Mouse (Mus musculus): Measurements from ENCODE around the gene Tbxas1. TPM values are rescaled to one million over a fixed set of nuclear protein-coding genes. Genes with fewer than 3 reads are reported as not detected.

Gene Tbxas1
- polyA plus RNA-seq, 1 experiment from 2014 or later = 1.7 TPM

DNA sequence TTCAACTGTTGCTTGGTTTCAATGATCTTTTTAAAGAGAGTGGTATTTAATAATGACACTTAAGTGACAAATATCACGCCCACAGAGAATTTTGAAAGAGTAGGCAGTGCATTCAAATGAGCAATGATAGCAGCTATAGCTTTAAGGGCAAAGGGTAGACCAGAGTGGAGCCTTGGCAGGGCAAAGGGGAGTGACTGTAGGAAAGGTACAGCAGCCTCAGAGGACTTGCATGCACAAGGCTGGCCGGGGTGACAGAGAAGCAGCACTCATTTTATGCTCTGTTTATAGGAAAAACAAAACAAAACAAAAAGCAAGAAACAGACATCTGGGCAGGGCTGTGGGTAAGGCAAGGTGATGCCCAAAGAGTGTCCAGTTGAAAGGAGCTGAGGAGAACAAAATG, 6.3 kb downstream of the Tbxas1 start:
- Histone ChIP-seq H3K36me3 (no peaks in the 10 kb centered on the region), H3K27me3 (no peaks in the 10 kb centered on the region), H3K4me1 (peaks cover 8% of the 10 kb centered on the region), H3K4me3 (no peak overlapping the region), H3K4me2 (replicated peaks) (no peak overlapping the region), H3K9ac (no peak overlapping the region), H3K9me3 (replicated peaks) (no peaks in the 10 kb centered on the region), H3K27ac (no peak overlapping the region)
- no peak for ATAC-seq (ENCODE audit: low FRiP score)
- 80% methylated on average over 2 of the region's 2 CpGs for WGBS

DNA sequence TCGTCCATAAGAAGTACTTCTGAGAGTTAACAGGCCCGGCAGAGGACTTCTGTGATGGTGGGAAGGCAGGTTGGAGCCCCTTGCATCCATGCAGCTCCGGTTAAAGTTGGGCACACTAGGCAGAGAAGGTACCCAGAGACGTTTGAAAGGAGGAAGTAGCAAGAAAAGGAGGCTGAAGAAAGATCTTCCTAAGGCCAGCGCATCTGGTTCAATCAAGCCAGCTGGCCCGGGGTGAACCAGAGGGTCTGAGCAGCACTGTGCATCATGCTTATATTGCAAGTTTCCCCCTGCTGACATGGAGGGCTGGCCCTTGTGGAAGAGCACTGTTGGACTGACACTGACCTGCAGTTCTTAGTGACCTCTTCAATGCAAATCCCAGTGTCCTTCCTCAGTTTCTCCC, 6.8 kb downstream of the Tbxas1 start:
- Histone ChIP-seq H3K27me3 (no peaks in the 10 kb centered on the region), H3K4me3 (no peak overlapping the region), H3K36me3 (no peaks in the 10 kb centered on the region), H3K9me3 (replicated peaks) (no peaks in the 10 kb centered on the region), H3K27ac (no peak overlapping the region), H3K4me2 (replicated peaks) (no peak overlapping the region), H3K4me1 (peaks cover 4% of the 10 kb centered on the region), H3K9ac (no peak overlapping the region)
- WGBS = 73% methylated on average over 6 of the region's 6 CpGs
- no peak for ATAC-seq (ENCODE audit: low FRiP score)

DNA sequence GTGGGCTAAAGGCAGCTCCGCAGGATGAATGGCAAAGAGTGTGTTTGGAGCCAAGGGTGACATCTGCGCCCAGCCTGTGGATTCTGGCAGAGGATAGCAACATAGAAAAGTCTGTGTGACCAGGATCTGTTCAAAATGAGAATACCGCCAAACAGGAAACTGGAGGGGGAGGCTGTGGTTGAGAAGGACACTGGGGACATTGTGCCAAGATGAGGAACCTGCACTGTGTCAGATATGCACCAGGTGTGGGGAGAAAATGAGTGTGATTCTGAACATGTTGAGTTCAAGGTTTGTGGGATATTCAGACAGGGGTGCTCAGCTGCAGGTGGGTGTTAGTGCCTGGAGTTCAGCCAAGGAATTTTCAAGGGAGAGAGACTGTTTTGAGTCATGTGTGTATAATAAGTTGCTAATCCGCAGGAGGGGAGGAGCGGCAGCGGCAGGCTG, 7.5 kb downstream of the Tbxas1 start:
- Histone ChIP-seq H3K4me1 (no peaks in the 10 kb centered on the region), H3K9me3 (replicated peaks) (no peaks in the 10 kb centered on the region), H3K27me3 (no peaks in the 10 kb centered on the region), H3K4me2 (replicated peaks) (no peak overlapping the region), H3K27ac (no peak overlapping the region), H3K36me3 (no peaks in the 10 kb centered on the region), H3K4me3 (no peak overlapping the region), H3K9ac (no peak overlapping the region)
- WGBS = 65% methylated on average over 6 of the region's 6 CpGs
- ATAC-seq (ENCODE audit: low FRiP score) = no peak

DNA sequence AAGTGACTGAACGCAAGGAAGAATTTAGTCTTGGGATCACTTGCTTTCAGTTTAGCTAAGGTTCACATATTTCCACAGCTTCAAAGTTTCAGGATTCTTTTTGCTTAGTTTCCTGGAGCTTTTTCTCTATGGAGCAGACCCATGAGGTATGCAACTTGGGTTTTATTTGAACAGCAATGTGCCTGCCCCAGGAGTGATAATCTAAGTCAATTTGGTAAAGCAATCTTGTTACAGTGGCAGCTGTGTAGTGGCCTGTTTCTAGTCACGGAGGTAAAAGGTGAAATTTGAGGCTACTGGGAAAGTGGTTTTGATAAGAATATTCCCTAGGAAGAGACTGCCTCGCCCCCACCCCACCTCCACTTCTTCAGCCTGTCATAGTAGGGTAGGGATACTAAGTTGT, 9.3 kb downstream of the Tbxas1 start:
- Histone ChIP-seq H3K4me1 (no peaks in the 10 kb centered on the region), H3K27me3 (no peaks in the 10 kb centered on the region), H3K9me3 (replicated peaks) (no peaks in the 10 kb centered on the region), H3K36me3 (no peaks in the 10 kb centered on the region), H3K4me3 (no peak overlapping the region), H3K27ac (no peak overlapping the region), H3K9ac (no peak overlapping the region), H3K4me2 (replicated peaks) (no peak overlapping the region)
- WGBS = 76% methylated on average over 3 of the region's 3 CpGs
- ATAC-seq (ENCODE audit: low FRiP score) = no peak

DNA sequence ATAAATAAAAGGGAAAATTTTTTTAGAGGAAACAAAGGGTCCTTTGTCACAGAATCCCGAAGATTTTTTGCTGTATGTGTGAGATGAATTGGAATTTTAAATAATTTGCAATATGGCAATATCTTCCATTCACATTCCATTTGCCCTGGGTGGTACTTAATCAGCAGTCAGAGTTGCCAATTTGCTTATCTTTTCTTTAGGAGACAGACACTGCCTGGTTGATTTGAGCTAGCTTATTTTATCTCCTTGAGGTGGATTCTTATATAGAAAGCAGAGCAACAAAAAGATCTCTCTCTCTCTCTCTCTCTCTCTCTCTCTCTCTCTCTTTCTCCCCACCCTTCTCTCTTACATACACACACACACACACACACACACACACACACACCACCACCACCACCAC, 9.9 kb downstream of the Tbxas1 start:
- H3K9me3 ChIP-seq (replicated peaks) = no peaks in the 10 kb centered on the region
- no peaks in the 10 kb centered on the region for H3K27me3 ChIP-seq
- WGBS = 72% methylated on average over 1 of the region's 1 CpGs
- no peaks in the 10 kb centered on the region for H3K36me3 ChIP-seq
- H3K4me3 ChIP-seq = no peak overlapping the region
- no peak overlapping the region for H3K27ac ChIP-seq
- no peak for ATAC-seq (ENCODE audit: low FRiP score)
- no peaks in the 10 kb centered on the region for H3K4me1 ChIP-seq
- no peak overlapping the region for H3K9ac ChIP-seq
- no peak overlapping the region for H3K4me2 ChIP-seq (replicated peaks)

DNA sequence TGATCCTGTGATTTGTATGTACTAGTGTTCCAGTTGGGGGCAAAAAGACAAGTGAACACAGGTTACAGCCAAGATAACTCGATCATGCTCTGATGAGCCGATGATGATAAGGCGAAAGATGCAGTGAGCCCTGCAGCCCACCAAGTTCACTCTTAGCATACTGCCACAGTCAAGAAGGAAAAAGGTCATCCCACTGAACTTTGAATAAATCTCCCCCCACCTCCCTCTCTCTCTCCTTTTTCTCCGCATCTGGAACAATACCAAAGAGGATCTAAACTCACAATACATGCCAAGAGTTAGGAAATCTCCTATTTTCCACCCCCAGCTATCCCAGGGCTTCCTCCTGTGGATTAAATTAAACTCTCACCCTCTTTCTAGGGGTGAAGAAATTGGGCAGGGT, 12.2 kb downstream of the Tbxas1 start:
- Histone ChIP-seq H3K9me3 (replicated peaks) (no peaks in the 10 kb centered on the region), H3K27ac (no peak overlapping the region), H3K4me3 (no peak overlapping the region), H3K36me3 (no peaks in the 10 kb centered on the region), H3K4me1 (no peaks in the 10 kb centered on the region), H3K27me3 (no peaks in the 10 kb centered on the region), H3K4me2 (replicated peaks) (no peak overlapping the region), H3K9ac (no peak overlapping the region)
- 84% methylated on average over 4 of the region's 4 CpGs for WGBS
- ATAC-seq (ENCODE audit: low FRiP score) = no peak

DNA sequence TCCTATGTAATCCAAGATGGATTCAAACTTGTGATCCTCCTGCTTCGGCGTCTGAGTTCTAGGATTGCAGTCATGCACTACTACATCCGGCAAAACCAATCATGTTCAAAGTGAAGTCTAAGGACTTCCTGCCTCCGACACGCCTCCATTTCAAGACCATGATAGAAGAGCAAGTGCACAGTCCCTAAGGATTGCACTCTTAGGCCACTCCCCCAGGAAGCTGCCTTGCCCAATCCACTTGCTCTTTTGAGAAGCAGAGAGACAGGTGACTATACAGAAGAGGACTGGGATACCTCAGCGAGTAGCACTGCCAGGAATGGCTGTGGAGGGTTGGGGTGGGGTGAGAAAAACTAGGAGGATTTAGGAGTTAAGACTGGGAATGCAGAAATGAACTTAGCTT, 14.0 kb downstream of the Tbxas1 start:
- Histone ChIP-seq H3K27ac (no peak overlapping the region), H3K4me2 (replicated peaks) (no peak overlapping the region), H3K9ac (no peak overlapping the region), H3K4me1 (no peaks in the 10 kb centered on the region), H3K9me3 (replicated peaks) (no peaks in the 10 kb centered on the region), H3K36me3 (no peaks in the 10 kb centered on the region), H3K27me3 (no peaks in the 10 kb centered on the region), H3K4me3 (no peak overlapping the region)
- ATAC-seq (ENCODE audit: low FRiP score) = no peak
- 82% methylated on average over 6 of the region's 6 CpGs for WGBS

DNA sequence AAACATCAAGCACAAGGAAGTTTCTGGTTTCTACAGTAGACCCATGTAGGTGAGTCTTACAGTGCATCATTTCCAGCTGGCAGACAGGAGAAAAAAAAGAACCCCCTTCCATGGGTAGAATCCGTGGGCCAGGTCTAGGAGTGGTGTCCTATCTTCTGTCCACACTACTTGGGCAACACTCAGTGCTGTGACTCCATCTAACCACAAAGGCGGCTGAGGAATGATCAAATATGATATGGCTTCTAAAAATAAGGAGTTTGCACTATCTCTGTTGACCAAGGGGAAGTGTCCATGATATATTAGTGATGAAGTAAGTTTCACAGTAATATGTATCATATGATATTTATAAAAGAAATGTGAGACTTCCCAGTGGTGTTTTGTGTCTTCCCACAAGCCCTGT, 16.8 kb downstream of the Tbxas1 start:
- H3K4me2 ChIP-seq (replicated peaks) = no peak overlapping the region
- no peak overlapping the region for H3K27ac ChIP-seq
- no peaks in the 10 kb centered on the region for H3K36me3 ChIP-seq
- 75% methylated on average over 2 of the region's 2 CpGs for WGBS
- no peak overlapping the region for H3K4me3 ChIP-seq
- H3K9ac ChIP-seq = no peak overlapping the region
- H3K9me3 ChIP-seq (replicated peaks) = no peaks in the 10 kb centered on the region
- H3K27me3 ChIP-seq = no peaks in the 10 kb centered on the region
- ATAC-seq (ENCODE audit: low FRiP score) = no peak
- peaks cover 4% of the 10 kb centered on the region for H3K4me1 ChIP-seq

DNA sequence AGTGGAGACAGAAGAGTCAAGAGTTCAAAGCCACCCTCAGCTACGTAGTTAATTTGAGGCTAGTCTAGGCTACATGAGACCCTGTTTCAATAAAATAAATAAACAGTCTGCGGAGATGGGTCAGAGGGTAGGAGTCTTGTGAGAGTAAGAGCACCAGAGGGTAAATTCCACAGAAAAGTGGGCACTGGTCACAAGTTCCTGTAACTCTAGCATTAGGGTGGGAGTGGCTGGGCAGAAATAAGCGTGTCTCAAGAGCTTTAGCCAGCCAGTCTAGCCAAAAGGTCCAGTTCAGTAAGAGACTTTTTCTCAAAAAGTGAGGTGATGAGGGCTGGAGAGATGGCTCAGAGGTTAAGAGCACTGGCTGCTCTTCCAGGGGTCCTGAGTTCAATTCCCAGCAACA, 18.4 kb downstream of the Tbxas1 start:
- H3K4me2 ChIP-seq (replicated peaks) = no peak overlapping the region
- no peak overlapping the region for H3K4me3 ChIP-seq
- H3K36me3 ChIP-seq = no peaks in the 10 kb centered on the region
- no peaks in the 10 kb centered on the region for H3K27me3 ChIP-seq
- ATAC-seq (ENCODE audit: low FRiP score) = no peak
- no peak overlapping the region for H3K27ac ChIP-seq
- H3K9me3 ChIP-seq (replicated peaks) = no peaks in the 10 kb centered on the region
- H3K9ac ChIP-seq = no peak overlapping the region
- H3K4me1 ChIP-seq = peaks cover 9% of the 10 kb centered on the region
- 74% methylated on average over 3 of the region's 3 CpGs for WGBS

DNA sequence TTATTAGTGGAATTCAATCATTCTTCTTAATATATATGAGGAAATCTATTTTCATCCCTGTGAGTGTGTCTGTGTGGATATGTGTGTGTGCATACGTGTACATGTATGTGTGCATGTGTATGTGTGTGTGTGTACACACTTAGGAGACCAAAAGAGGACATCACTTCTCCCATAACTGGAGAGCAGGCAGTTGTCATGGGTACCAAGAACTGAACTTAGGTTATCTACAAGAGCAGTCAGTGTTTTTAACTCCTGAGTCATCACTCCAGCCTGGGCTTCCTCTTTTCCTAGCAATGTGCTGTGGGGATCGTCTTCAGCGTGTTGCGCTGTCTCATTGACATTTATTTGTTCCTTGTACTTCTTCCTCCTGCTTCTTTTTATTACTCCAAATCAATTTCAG, 24.9 kb downstream of the Tbxas1 start:
- H3K4me1 ChIP-seq = peaks cover 9% of the 10 kb centered on the region
- no peak for ATAC-seq (ENCODE audit: low FRiP score)
- 91% methylated on average over 4 of the region's 4 CpGs for WGBS
- H3K9me3 ChIP-seq (replicated peaks) = no peaks in the 10 kb centered on the region
- H3K27ac ChIP-seq = no peak overlapping the region
- H3K36me3 ChIP-seq = no peaks in the 10 kb centered on the region
- H3K4me3 ChIP-seq = no peak overlapping the region
- H3K4me2 ChIP-seq (replicated peaks) = no peak overlapping the region
- no peaks in the 10 kb centered on the region for H3K27me3 ChIP-seq
- no peak overlapping the region for H3K9ac ChIP-seq

DNA sequence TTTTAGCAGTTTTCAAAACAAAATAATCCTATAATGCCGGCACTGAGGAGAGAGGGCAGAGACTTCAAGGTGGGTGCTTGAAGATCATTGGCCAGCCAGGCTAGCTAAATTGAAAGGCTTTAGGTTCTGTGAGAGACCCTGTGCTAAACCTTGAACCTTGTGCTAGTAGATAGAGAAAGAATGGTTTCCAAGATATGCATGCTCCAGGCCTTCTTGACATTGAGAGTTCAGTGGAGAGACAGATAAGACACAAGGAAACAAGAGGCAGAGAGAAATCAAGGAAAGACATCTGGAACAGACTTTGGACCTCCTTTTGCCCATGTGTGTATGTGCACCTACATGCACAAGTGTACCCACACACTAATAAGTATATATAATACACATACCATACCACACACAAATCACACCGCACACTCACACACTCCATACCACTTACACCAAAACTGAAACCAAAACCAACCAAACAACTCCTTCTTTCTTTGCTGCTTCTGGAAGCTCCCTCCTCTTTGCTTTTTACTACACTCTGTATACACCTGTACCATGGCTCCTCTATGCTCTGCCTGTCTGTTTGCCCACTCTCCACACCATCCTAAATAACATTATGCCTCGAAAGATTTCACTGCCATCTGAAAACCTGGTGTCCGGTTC, 25.4 kb downstream of the Tbxas1 start:
- no peak overlapping the region for H3K4me2 ChIP-seq (replicated peaks)
- no peak overlapping the region for H3K27ac ChIP-seq
- no peak for ATAC-seq (ENCODE audit: low FRiP score)
- H3K4me1 ChIP-seq = peaks cover 9% of the 10 kb centered on the region
- no peak overlapping the region for H3K4me3 ChIP-seq
- H3K27me3 ChIP-seq = no peaks in the 10 kb centered on the region
- 92% methylated on average over 4 of the region's 4 CpGs for WGBS
- H3K9me3 ChIP-seq (replicated peaks) = no peaks in the 10 kb centered on the region
- no peaks in the 10 kb centered on the region for H3K36me3 ChIP-seq
- H3K9ac ChIP-seq = no peak overlapping the region

DNA sequence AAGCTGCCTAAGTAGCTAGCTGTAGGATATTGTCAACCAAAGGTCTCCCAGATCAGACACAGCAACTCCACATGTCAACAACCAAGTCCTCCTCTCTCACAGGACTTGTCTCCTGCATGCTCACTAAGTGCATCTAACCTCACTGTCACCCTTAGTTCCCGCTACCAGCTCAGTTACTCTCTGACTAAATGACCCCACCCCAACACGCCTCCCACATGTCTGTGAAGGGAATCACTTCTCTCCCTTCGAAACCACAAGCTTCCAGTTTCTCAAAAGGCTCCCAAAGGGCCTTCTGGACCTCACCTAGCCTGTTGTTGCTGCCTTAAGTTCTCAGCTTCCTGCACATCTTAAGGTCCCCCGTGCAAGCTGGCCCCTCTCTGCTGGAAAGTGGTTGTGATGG, 25.9 kb downstream of the Tbxas1 start:
- H3K9ac ChIP-seq = no peak overlapping the region
- peaks cover 9% of the 10 kb centered on the region for H3K4me1 ChIP-seq
- H3K27ac ChIP-seq = no peak overlapping the region
- H3K4me2 ChIP-seq (replicated peaks) = no peak overlapping the region
- no peaks in the 10 kb centered on the region for H3K27me3 ChIP-seq
- H3K36me3 ChIP-seq = no peaks in the 10 kb centered on the region
- no peaks in the 10 kb centered on the region for H3K9me3 ChIP-seq (replicated peaks)
- 95% methylated on average over 4 of the region's 4 CpGs for WGBS
- H3K4me3 ChIP-seq = no peak overlapping the region
- ATAC-seq (ENCODE audit: low FRiP score) = no peak

DNA sequence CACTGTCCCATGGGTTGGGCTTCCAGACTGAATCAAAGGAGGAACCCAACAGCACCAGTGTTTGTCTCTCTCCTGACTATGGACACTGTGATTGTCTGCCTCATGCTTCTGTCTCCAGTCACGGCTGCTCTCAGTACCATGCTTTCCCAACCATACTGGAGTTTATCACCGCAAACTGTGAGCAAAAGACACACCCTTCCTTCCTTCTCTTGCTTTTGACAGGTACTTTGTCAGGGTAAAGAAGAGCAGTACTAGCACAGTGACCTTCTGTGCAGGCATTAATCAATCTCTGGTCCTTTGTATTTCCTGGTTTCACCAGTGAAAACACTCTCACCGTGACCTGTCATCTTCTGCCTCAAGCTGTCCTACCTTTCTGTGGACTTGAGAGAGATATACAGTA, 26.4 kb downstream of the Tbxas1 start:
- no peaks in the 10 kb centered on the region for H3K9me3 ChIP-seq (replicated peaks)
- H3K27ac ChIP-seq = no peak overlapping the region
- no peak overlapping the region for H3K4me2 ChIP-seq (replicated peaks)
- ATAC-seq (ENCODE audit: low FRiP score) = no peak
- no peaks in the 10 kb centered on the region for H3K27me3 ChIP-seq
- WGBS = 82% methylated on average over 3 of the region's 3 CpGs
- H3K36me3 ChIP-seq = no peaks in the 10 kb centered on the region
- no peak overlapping the region for H3K4me3 ChIP-seq
- peaks cover 9% of the 10 kb centered on the region for H3K4me1 ChIP-seq
- no peak overlapping the region for H3K9ac ChIP-seq
